Mouse (Mus musculus): ENCODE measurements around the gene Nfatc2ip.

- TF ChIP-seq CTCF (IDR thresholded peaks at IDR 0.05; ENCODE audit: low read depth) (no peak), EP300 (optimal IDR thresholded peaks at IDR 0.05) (no peak)
Measured at GRCm38 (mm10) chr7:126408686-126409085, 12.1 kb upstream of the Nfatc2ip start.

All from stomach, postnatal 0 days (tissue).